Mouse (Mus musculus) retina, postnatal 7 days (tissue): Measurements from ENCODE around the gene Nrxn3.
A peak's percentile ranks its signal among the peaks of the same experiment; 100 is the strongest.

Experiments used
- DNase-seq: peaks from one replicate; pipeline ENCODE4 v3.0.0-alpha.2; 2012; ENCODE audit warnings: low read depth, low spot score

Gene Nrxn3

GRCm38 (mm10) chr12:89508970-89509369 lies 786.3 kb downstream of the Nrxn3 start:
- no peak for DNase-seq

- DNase-seq: peak; percentile 47
Measured at GRCm38 (mm10) chr12:89513759-89514158, 791.1 kb downstream of the Nrxn3 start.

- DNase-seq: no peak
Measured at GRCm38 (mm10) chr12:89516046-89516445, 793.4 kb downstream of the Nrxn3 start.

GRCm38 (mm10) chr12:89530679-89531350 lies 808.1 kb downstream of the Nrxn3 start:
- DNase-seq: no peak

GRCm38 (mm10) chr12:89551291-89551690 lies 828.6 kb downstream of the Nrxn3 start:
- DNase-seq: no peak

GRCm38 (mm10) chr12:89553223-89553880 lies 830.7 kb downstream of the Nrxn3 start:
- DNase-seq: no peak

GRCm38 (mm10) chr12:89554171-89554570 lies 831.5 kb downstream of the Nrxn3 start:
- DNase-seq: no peak

GRCm38 (mm10) chr12:89554740-89555430 lies 832.2 kb downstream of the Nrxn3 start:
- no peak for DNase-seq

GRCm38 (mm10) chr12:89558921-89559320 lies 836.2 kb downstream of the Nrxn3 start:
- DNase-seq: no peak

GRCm38 (mm10) chr12:89561989-89562565 lies 839.4 kb downstream of the Nrxn3 start:
- no peak for DNase-seq

- no peak for DNase-seq
Measured at GRCm38 (mm10) chr12:89568723-89569377, 846.2 kb downstream of the Nrxn3 start.

GRCm38 (mm10) chr12:89592459-89592858 lies 869.8 kb downstream of the Nrxn3 start:
- no peak for DNase-seq

- no peak for DNase-seq
Measured at GRCm38 (mm10) chr12:89613670-89614069, 891.0 kb downstream of the Nrxn3 start.

GRCm38 (mm10) chr12:89625746-89626145 lies 903.1 kb downstream of the Nrxn3 start:
- no peak for DNase-seq

GRCm38 (mm10) chr12:89640046-89640445 lies 917.4 kb downstream of the Nrxn3 start:
- DNase-seq: no peak

- no peak for DNase-seq
Measured at GRCm38 (mm10) chr12:89641460-89641859, 918.8 kb downstream of the Nrxn3 start.

- DNase-seq: no peak
Measured at GRCm38 (mm10) chr12:89653211-89653610, 930.5 kb downstream of the Nrxn3 start.

- DNase-seq: no peak
Measured at GRCm38 (mm10) chr12:89661219-89661618, 938.5 kb downstream of the Nrxn3 start.

GRCm38 (mm10) chr12:89668856-89669255 lies 946.2 kb downstream of the Nrxn3 start:
- DNase-seq: no peak

- no peak for DNase-seq
Measured at GRCm38 (mm10) chr12:89672819-89673218, 950.1 kb downstream of the Nrxn3 start.

- no peak for DNase-seq
Measured at GRCm38 (mm10) chr12:89685633-89686032, 963.0 kb downstream of the Nrxn3 start.

- no peak for DNase-seq
Measured at GRCm38 (mm10) chr12:89689086-89689485, 966.4 kb downstream of the Nrxn3 start.
